Mouse (Mus musculus) liver, adult 2 months (tissue): ENCODE measurements around the gene Xpo5.

Source experiments
- CTCF ChIP-seq: fragments of 200-500 bp; IDR thresholded peaks from 2 replicates; pipeline ENCODE4 v1.5.1; 2011; ENCODE audit warnings: low read depth, low read length, control low read depth
- POLR2A ChIP-seq: fragments of 200-500 bp; IDR thresholded peaks from 2 replicates; pipeline ENCODE4 v1.6.1; 2011; ENCODE audit warnings: low read length, control low read depth; ENCODE audit not compliant: insufficient read depth; ENCODE audit errors: extremely low read depth

DNA sequence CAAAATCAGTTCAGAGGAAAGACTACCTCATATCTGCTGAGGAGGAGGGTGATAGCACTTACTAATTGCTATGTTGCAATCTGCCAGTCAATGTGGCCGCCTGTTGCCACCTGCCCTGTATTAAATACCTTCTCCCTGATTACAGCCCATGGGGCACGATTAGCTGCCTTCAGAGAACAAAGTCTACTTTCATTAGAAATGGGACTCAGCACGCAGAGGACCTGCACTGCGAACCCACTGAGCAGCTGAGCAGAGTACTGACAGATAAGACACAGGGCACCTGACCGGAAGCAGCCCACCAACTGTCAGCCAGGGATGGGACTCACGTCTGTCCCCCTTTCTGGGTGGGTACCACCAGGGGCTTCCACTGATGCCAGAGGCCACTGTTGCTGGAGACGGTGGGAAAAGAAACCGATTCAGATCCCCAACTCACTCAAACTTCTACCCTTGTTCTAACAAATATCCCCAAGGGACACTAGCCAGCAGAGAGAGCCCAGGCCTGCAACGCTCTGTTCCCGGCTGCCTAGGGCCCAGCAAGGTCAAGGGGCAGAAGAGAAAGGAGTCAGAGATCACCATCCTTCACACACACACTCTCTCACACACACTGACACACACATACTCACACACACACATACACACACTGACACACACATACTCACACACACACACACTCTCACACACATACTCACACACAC, 65.6 kb downstream of the Xpo5 start:
- TF ChIP-seq CTCF, result no peak
- no peak for TF ChIP-seq POLR2A
